Mouse (Mus musculus): ENCODE measurements around the gene Gm3285.

The Gm3285 gene

GRCm38 (mm10) chr10:77900903-77901818, 39.4 kb downstream of the Gm3285 start:
- no peak for DNase-seq (ENCODE audit: low spot score in 2 of 2)

GRCm38 (mm10) chr10:77901871-77902210, 40.1 kb downstream of the Gm3285 start:
- DNase-seq (ENCODE audit: low spot score in 2 of 2) = no peak

- peak in 1 of 2 experiments; percentile 52 for DNase-seq (ENCODE audit: low spot score in 2 of 2)
These were observed 40.6 kb downstream of the Gm3285 start, which contains the start of gene Lrrc3 for GRCm38 (mm10) chr10:77902211-77902893. Gene Lrrc3, minus strand, starts transcription at chr10:77902536.

- peak; percentile 56 to 68 for DNase-seq (ENCODE audit: low spot score in 2 of 2)
These were observed 41.3 kb downstream of the Gm3285 start for GRCm38 (mm10) chr10:77902894-77903715.

Measured in frontal cortex, postnatal 14 days (tissue).